Mouse (Mus musculus): ENCODE data around the gene Zfp949. TPM values are rescaled to one million over a fixed set of nuclear protein-coding genes. Genes with fewer than 3 reads are reported as not detected.
"Not testable (repeated sequence)": the region's sequence is repeated elsewhere in the genome, so short reads cannot be mapped to it uniquely, and the experiment has no call there.

The Zfp949 gene
- polyA plus RNA-seq, 1 experiment = 2.5 TPM

GRCm38 (mm10) chr9:88553071-88553470, 5.3 kb downstream of the Zfp949 start:
- no peaks in the 10 kb centered on the region for H3K4me1 ChIP-seq (ENCODE audit: control insufficient read depth, insufficient read depth, insufficient read length)
- H3K27me3 ChIP-seq (ENCODE audit: control insufficient read depth, insufficient read depth, low read length) = no peaks in the 10 kb centered on the region
- no peak overlapping the region for H3K4me3 ChIP-seq (ENCODE audit: extremely low read depth, insufficient read depth, insufficient read length)
- H3K27ac ChIP-seq (ENCODE audit: insufficient read depth, low read length) = no peak overlapping the region
- WGBS = 97% methylated on average over 14 of the region's 14 CpGs
- H3K36me3 ChIP-seq (ENCODE audit: control insufficient read depth, insufficient read depth, low read length) = peaks cover 8% of the 10 kb centered on the region
- no peak for TF ChIP-seq POLR2A (IDR thresholded peaks at IDR 0.05; ENCODE audit: low read depth, low read length)
- no peak for TF ChIP-seq CTCF (IDR thresholded peaks at IDR 0.05; ENCODE audit: extremely low read depth, insufficient read depth, insufficient read length, insufficient replicate concordance)
- DNase-seq (ENCODE audit: low read depth in 1 of 2, low spot score in 2 of 2) = no peak

- TF ChIP-seq CTCF (IDR thresholded peaks at IDR 0.05; ENCODE audit: extremely low read depth, insufficient read depth, insufficient read length, insufficient replicate concordance) (no peak), POLR2A (IDR thresholded peaks at IDR 0.05; ENCODE audit: low read depth, low read length) (no peak)
- DNase-seq (ENCODE audit: low read depth in 1 of 2, low spot score in 2 of 2) = no peak
Measured at GRCm38 (mm10) chr9:88558146-88558545, 10.3 kb downstream of the Zfp949 start.

GRCm38 (mm10) chr9:88561476-88561875, 13.7 kb downstream of the Zfp949 start:
- not testable (repeated sequence) for H3K27ac ChIP-seq (ENCODE audit: insufficient read depth, low read length); H3K4me3 ChIP-seq (ENCODE audit: extremely low read depth, insufficient read depth, insufficient read length); H3K27me3 ChIP-seq (ENCODE audit: control insufficient read depth, insufficient read depth, low read length); H3K4me1 ChIP-seq (ENCODE audit: control insufficient read depth, insufficient read depth, insufficient read length); DNase-seq (ENCODE audit: low read depth in 1 of 2, low spot score in 2 of 2); H3K36me3 ChIP-seq (ENCODE audit: control insufficient read depth, insufficient read depth, low read length)
- 96% methylated on average over 2 of the region's 2 CpGs for WGBS

More at GRCm38 (mm10) chr9:88558146-88558545, 10.3 kb downstream of the Zfp949 start:
- H3K4me1 ChIP-seq (ENCODE audit: control insufficient read depth, insufficient read depth, insufficient read length) = no peaks in the 10 kb centered on the region
- H3K27me3 ChIP-seq (ENCODE audit: control insufficient read depth, insufficient read depth, low read length) = no peaks in the 10 kb centered on the region
- no peak overlapping the region for H3K27ac ChIP-seq (ENCODE audit: insufficient read depth, low read length)
- no peak overlapping the region for H3K4me3 ChIP-seq (ENCODE audit: extremely low read depth, insufficient read depth, insufficient read length)
- H3K36me3 ChIP-seq (ENCODE audit: control insufficient read depth, insufficient read depth, low read length) = peaks cover 9% of the 10 kb centered on the region
- WGBS = 92% methylated on average over 4 of the region's 4 CpGs

GRCm38 (mm10) chr9:88570471-88570870, 22.7 kb downstream of the Zfp949 start:
- H3K27me3 ChIP-seq (ENCODE audit: control insufficient read depth, insufficient read depth, low read length); DNase-seq (ENCODE audit: low read depth in 1 of 2, low spot score in 2 of 2); H3K4me3 ChIP-seq (ENCODE audit: extremely low read depth, insufficient read depth, insufficient read length); H3K27ac ChIP-seq (ENCODE audit: insufficient read depth, low read length); H3K4me1 ChIP-seq (ENCODE audit: control insufficient read depth, insufficient read depth, insufficient read length): not testable (repeated sequence)
- WGBS = 96% methylated on average over 3 of the region's 3 CpGs
- H3K36me3 ChIP-seq (ENCODE audit: control insufficient read depth, insufficient read depth, low read length) = peaks cover 30% of the 10 kb centered on the region

GRCm38 (mm10) chr9:88580591-88580990, 32.8 kb downstream of the Zfp949 start, which contains the start of gene Trim43a:
Gene Trim43a (plus strand): TSS chr9:88580891.
- WGBS = 89% methylated on average over 2 of the region's 2 CpGs
- not testable (repeated sequence) for H3K4me3 ChIP-seq (ENCODE audit: extremely low read depth, insufficient read depth, insufficient read length); H3K36me3 ChIP-seq (ENCODE audit: control insufficient read depth, insufficient read depth, low read length); H3K27me3 ChIP-seq (ENCODE audit: control insufficient read depth, insufficient read depth, low read length); H3K4me1 ChIP-seq (ENCODE audit: control insufficient read depth, insufficient read depth, insufficient read length); DNase-seq (ENCODE audit: low read depth in 1 of 2, low spot score in 2 of 2); H3K27ac ChIP-seq (ENCODE audit: insufficient read depth, low read length)

GRCm38 (mm10) chr9:88593708-88594107, 45.9 kb downstream of the Zfp949 start:
- H3K27me3 ChIP-seq (ENCODE audit: control insufficient read depth, insufficient read depth, low read length); H3K27ac ChIP-seq (ENCODE audit: insufficient read depth, low read length); DNase-seq (ENCODE audit: low read depth in 1 of 2, low spot score in 2 of 2); H3K4me3 ChIP-seq (ENCODE audit: extremely low read depth, insufficient read depth, insufficient read length); H3K36me3 ChIP-seq (ENCODE audit: control insufficient read depth, insufficient read depth, low read length); H3K4me1 ChIP-seq (ENCODE audit: control insufficient read depth, insufficient read depth, insufficient read length): not testable (repeated sequence)
- WGBS = 83% methylated on average over 6 of the region's 6 CpGs

- H3K27me3 ChIP-seq (ENCODE audit: control insufficient read depth, insufficient read depth, low read length); H3K27ac ChIP-seq (ENCODE audit: insufficient read depth, low read length); H3K36me3 ChIP-seq (ENCODE audit: control insufficient read depth, insufficient read depth, low read length); H3K4me1 ChIP-seq (ENCODE audit: control insufficient read depth, insufficient read depth, insufficient read length): not testable (repeated sequence)
- DNase-seq (ENCODE audit: low read depth in 1 of 2, low spot score in 2 of 2) = peak; percentile 17 to 86
- WGBS = 1% methylated on average over 47 of the region's 50 CpGs
- H3K4me3 ChIP-seq (ENCODE audit: extremely low read depth, insufficient read depth, insufficient read length) = peak overlapping the region; percentile 62
Measured at GRCm38 (mm10) chr9:88599206-88600162, 51.7 kb downstream of the Zfp949 start.

Other genes starting within 250 kb of the Zfp949 start
- gene Nt5e, start 220.8 kb upstream of the Zfp949 start, polyA plus RNA-seq (2012; rRNA removed) = 2.5 and 4.2 TPM in 2 replicates
- 8.9 and 9.5 TPM in 2 replicates for gene Snx14, start 109.1 kb upstream of the Zfp949 start, polyA plus RNA-seq (2012; rRNA removed)
- gene Gm20537, start 91.4 kb upstream of the Zfp949 start, polyA plus RNA-seq (2012; rRNA removed) = 1.4 TPM in 1 of 2 replicates, not detected in the other
- gene Syncrip, start 65.4 kb upstream of the Zfp949 start, polyA plus RNA-seq (2012; rRNA removed) = 4.0 and 5.3 TPM in 2 replicates
- gene Trim43a, start 32.9 kb downstream of the Zfp949 start, polyA plus RNA-seq (2012; rRNA removed) = not detected in 2 replicates
- 6.6 and 10.7 TPM in 2 replicates for gene Mthfsl, start 172.3 kb downstream of the Zfp949 start, polyA plus RNA-seq (2012; rRNA removed)
- gene Bcl2a1d, start 183.9 kb downstream of the Zfp949 start, polyA plus RNA-seq (2012; rRNA removed) = 8.8 and 13.9 TPM in 2 replicates